Mouse (Mus musculus): ENCODE measurements at regions not wholly inside any gene's neighbourhood (a gene's known extent, or its start where the extent isn't known, plus 50 kb on each side); places are given as distances from the start of the nearest gene placed in this dataset.

DNA sequence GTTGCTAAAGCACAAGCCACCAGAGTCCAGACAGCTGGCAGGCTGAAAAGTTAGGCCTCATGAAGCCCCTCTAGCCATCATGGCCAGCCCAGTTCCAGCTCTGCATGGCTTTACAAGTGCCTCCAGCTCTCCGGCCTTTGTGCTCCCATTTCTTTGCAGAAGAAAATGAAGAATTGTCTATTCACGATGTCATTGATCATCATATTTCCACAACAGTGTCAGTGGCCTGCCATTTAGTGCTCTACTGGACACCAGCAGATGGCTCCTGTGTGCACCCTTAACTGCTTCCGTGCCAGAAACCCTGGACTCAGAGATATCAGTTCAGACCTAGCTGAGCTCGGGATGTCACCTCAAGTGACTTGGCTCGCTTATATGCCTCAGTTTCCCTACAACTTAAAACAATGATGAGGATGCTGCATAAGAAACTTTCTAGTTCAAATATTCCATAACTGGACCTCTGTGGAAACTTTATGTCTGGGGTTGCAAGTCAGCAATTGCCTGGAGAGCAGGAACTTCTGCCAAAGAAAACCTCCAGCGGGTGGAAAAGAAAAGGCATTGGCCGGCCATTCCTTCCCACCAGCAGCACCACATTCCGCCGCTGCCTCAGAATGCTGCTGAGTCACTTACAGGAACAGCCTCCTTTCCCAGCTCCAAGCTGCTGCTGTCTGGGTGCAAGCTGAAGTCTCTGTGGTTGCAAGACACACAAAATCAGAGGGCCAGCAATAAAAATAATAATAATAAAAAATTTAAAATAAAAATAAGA, 211.4 kb upstream of the Nabp1 start:
- no peak for TF ChIP-seq CTCF (conservative IDR thresholded peaks at IDR 0.05; ENCODE audit: low read length)
- no peak for TF ChIP-seq NANOG (IDR thresholded peaks at IDR 0.05; ENCODE audit: borderline replicate concordance, low read length)

Data from E14TG2a.4 (cell line).